Mouse (Mus musculus) CH12.LX (cell line): Measurements from ENCODE around the gene Wbp2.

Source experiments
- CTCF ChIP-seq, 2 experiments: IDR thresholded peaks in 1 of 2; conservative IDR thresholded peaks in 1 of 2; 2 replicates each; pipeline ENCODE4 v1.5.1; 2011 to 2012; ENCODE audit warnings: low read depth in 2 of 2, low read length in 2 of 2, improper control_type of control experiment in 1 of 2, inconsistent platforms in 1 of 2, mild to moderate bottlenecking in 1 of 2, moderate library complexity in 1 of 2
- EP300 ChIP-seq: IDR thresholded peaks from 2 replicates; pipeline ENCODE4 v1.6.1; 2011; ENCODE audit warnings: low read length, improper control_type of control experiment
- POLR2A ChIP-seq: IDR thresholded peaks from 2 replicates; pipeline ENCODE4 v1.6.1; 2011; ENCODE audit warnings: low read depth, mild to moderate bottlenecking, improper control_type of control experiment, low read length
- POLR2AphosphoS2 ChIP-seq: IDR thresholded peaks from 2 replicates; pipeline ENCODE4 v1.6.1; 2011; ENCODE audit warnings: low read depth, low read length, improper control_type of control experiment
- USF2 ChIP-seq: conservative IDR thresholded peaks from 2 replicates; pipeline ENCODE4 v1.6.1; 2011; ENCODE audit warnings: low read depth, low read length, improper control_type of control experiment

GRCm38 (mm10) chr11:116101931-116102381, 15.2 kb upstream of the Wbp2 start:
- TF ChIP-seq POLR2A (no peak), EP300 (no peak), POLR2AphosphoS2 (no peak), USF2 (no peak), CTCF (conservative IDR thresholded peaks at IDR 0.05 in 1 of 2, IDR thresholded peaks at IDR 0.05 in 1 of 2; ENCODE audit: low read depth in 2 of 2, low read length in 2 of 2) (no peak)
